Mouse (Mus musculus) T-helper 2 cell (primary cell): ENCODE results near the gene Scn1b.

Source experiments
- in situ Hi-C: fragments of 300-600 bp; cut with MboI, MseI; formaldehyde crosslinking; loops from one replicate; pipeline ENCODE4 v1.15.1; 2025; ENCODE audit warnings: high pct_unique_total_duplicates

The Scn1b gene

GRCm38 (mm10) chr7:31150566-31151300 is 23.9 kb upstream of the Scn1b start:
- in situ Hi-C loops: loop anchor here (25.0 kb wide), 1 partner anchor 738 kb away; the partner anchor contains the start of genes Hcst, Nfkbid and Tyrobp

GRCm38 (mm10) chr7:31149751-31150565 is 23.2 kb upstream of the Scn1b start:
- in situ Hi-C loops: loop anchor here (25.0 kb wide), 1 partner anchor 738 kb away; the partner anchor contains the start of genes Hcst, Nfkbid and Tyrobp

GRCm38 (mm10) chr7:31149271-31149670 is 22.5 kb upstream of the Scn1b start:
- in situ Hi-C loops: no loop called here

GRCm38 (mm10) chr7:31148756-31149155 is 22.0 kb upstream of the Scn1b start:
- in situ Hi-C loops: no loop called here

- in situ Hi-C loops: no loop called here
These were observed 21.3 kb upstream of the Scn1b start for GRCm38 (mm10) chr7:31148086-31148485.

GRCm38 (mm10) chr7:31145596-31146160 is 18.9 kb upstream of the Scn1b start:
- in situ Hi-C loops: no loop called here

- in situ Hi-C loops: no loop called here
These were observed 18.1 kb upstream of the Scn1b start for GRCm38 (mm10) chr7:31144886-31145285.

GRCm38 (mm10) chr7:31140941-31141340 is 14.1 kb upstream of the Scn1b start:
- in situ Hi-C loops: no loop called here

- in situ Hi-C loops: no loop called here
These were observed 13.5 kb upstream of the Scn1b start for GRCm38 (mm10) chr7:31140302-31140701.

GRCm38 (mm10) chr7:31139765-31140164 is 13.0 kb upstream of the Scn1b start:
- in situ Hi-C loops: no loop called here

- in situ Hi-C loops: no loop called here
These were observed 8.9 kb upstream of the Scn1b start for GRCm38 (mm10) chr7:31135717-31136116.

- in situ Hi-C loops: loop anchor here (5.0 kb wide), 1 partner anchor 45 kb away; no protein-coding TSS in a partner anchor
These were observed 5.1 kb upstream of the Scn1b start for GRCm38 (mm10) chr7:31131866-31132265.

- in situ Hi-C loops: loop anchor here (5.0 kb wide), 1 partner anchor 46 kb away; no protein-coding TSS in a partner anchor
These were observed 4.0 kb upstream of the Scn1b start for GRCm38 (mm10) chr7:31130841-31131240.

- in situ Hi-C loops: loop anchor here (5.0 kb wide), 1 partner anchor 47 kb away; no protein-coding TSS in a partner anchor
These were observed 3.4 kb upstream of the Scn1b start for GRCm38 (mm10) chr7:31130197-31130596.

GRCm38 (mm10) chr7:31128157-31128705 is 1.4 kb upstream of the Scn1b start:
- in situ Hi-C loops: no loop called here

- in situ Hi-C loops: no loop called here
These were observed 522 bp downstream of the Scn1b start for GRCm38 (mm10) chr7:31126211-31126751.

- in situ Hi-C loops: no loop called here
These were observed 1.7 kb downstream of the Scn1b start for GRCm38 (mm10) chr7:31125116-31125515.

- in situ Hi-C loops: no loop called here
These were observed 2.4 kb downstream of the Scn1b start for GRCm38 (mm10) chr7:31124381-31124780.

GRCm38 (mm10) chr7:31123697-31124096 is 3.1 kb downstream of the Scn1b start:
- in situ Hi-C loops: no loop called here

- in situ Hi-C loops: no loop called here
These were observed 3.9 kb downstream of the Scn1b start for GRCm38 (mm10) chr7:31122641-31123631.
